Mouse (Mus musculus): Measurements from ENCODE around the gene Ano1.

Ano1 gene

GRCm38 (mm10) chr7:144582284-144582980 is 169.3 kb downstream of the Ano1 start, which contains the start of gene Fadd:
Fadd (minus strand) TSS chr7:144582463.
- DNase-seq (ENCODE audit: low spot score), result peak; percentile 95

GRCm38 (mm10) chr7:144581559-144582283 is 170.1 kb downstream of the Ano1 start:
- peak; percentile 68 for DNase-seq (ENCODE audit: low spot score)

GRCm38 (mm10) chr7:144577876-144578275 is 173.9 kb downstream of the Ano1 start:
- DNase-seq (ENCODE audit: low spot score), result peak; percentile 41

DNA sequence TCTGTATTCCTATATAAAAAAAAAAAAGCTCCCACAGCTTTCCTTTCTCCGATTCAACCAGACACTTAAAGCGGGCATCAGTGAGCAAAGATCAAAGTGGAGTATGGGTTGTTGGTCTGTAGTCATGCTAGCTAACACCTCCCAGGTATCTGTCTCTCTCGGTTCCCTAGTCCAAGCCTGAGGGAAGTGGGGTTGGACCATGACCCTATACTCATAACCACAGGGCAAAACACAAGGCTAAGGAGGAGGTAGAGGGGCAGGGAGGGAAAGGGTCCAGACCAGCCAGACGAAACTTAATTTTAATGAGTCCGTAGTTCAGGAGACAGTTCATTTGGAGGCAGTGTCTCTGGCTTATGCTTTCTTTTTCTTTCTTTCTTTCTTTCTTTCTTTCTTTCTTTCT is 179.5 kb downstream of the Ano1 start:
- DNase-seq (ENCODE audit: low spot score), result no peak

DNA sequence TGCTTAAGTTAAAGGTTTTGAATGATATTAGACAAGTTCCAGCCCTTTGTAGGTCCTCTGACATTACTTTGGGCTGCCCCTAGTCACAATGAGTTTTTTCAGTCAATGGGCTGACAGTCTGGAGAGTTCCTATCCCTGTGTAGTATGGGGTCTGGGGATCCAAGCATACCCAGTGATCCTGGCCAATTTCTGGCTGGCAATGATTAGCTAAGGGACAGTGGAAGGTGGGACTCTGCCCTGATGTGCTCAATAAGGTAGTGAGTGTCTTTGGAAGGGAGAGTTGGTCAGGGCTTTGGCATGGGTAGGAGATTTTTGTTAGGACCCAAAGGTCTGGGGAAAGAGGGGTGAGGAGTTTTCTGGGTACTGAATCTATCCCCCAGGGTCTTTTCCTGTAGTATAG is 180.2 kb downstream of the Ano1 start:
- no peak for DNase-seq (ENCODE audit: low spot score)

- DNase-seq (ENCODE audit: low spot score), result no peak
Observed at GRCm38 (mm10) chr7:144569428-144569827, 182.3 kb downstream of the Ano1 start.

DNA sequence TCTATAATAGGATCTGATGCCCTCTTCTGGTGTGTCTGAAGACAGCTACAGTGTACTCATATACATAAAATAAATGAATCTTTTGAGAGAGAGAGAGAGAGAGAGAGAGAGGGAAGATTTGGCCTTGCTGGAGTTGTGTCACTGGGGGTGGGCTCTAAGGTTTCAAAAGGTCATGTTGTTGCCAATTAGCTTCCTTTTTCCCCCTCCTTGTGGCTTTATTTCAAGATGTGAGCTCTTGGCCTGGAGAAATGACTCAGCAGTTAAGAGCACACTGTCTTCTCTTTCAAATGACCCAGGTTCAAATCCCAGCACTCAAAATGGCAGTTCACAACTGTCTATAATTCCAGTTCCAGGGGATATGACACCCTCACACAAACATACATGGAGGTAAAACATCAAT is 183.7 kb downstream of the Ano1 start:
- no peak for DNase-seq (ENCODE audit: low spot score)

DNA sequence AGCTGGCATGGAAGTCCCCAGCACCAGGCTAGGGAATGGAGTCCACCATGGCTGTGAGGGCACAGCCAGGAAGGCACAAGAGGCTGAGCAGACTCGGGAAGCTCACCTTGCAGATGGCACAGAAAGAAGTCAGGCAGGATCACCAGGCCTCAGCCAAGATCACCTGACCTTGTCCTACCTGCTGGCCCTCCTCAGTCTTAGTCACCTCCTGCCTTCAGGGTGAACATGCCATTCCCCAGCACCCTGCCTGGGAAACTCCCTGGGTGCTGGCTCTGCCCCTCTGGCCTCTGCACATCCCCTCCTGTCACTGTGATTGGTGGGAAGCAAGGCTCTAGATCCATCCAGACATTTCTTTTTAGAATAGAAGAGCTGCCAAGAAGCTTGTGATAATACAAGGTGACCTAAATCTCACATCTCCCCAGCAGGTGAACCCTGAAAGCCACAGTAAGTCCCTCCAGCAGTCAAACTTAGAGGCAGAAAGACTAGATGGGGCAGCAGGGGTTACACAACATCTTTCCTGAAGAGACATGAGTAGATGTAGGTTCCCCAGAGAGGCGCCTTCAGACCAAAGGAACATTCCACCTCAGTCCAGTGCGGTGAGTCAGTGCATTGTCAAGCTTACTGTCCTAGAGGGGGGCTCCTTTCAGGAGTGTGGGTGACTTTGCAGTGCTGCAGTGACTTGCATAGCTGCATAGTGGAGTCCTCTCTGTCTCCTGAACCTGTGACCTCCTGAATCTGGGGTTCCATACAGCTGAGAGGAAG is 184.7 kb downstream of the Ano1 start:
- DNase-seq (ENCODE audit: low spot score), result no peak

DNA sequence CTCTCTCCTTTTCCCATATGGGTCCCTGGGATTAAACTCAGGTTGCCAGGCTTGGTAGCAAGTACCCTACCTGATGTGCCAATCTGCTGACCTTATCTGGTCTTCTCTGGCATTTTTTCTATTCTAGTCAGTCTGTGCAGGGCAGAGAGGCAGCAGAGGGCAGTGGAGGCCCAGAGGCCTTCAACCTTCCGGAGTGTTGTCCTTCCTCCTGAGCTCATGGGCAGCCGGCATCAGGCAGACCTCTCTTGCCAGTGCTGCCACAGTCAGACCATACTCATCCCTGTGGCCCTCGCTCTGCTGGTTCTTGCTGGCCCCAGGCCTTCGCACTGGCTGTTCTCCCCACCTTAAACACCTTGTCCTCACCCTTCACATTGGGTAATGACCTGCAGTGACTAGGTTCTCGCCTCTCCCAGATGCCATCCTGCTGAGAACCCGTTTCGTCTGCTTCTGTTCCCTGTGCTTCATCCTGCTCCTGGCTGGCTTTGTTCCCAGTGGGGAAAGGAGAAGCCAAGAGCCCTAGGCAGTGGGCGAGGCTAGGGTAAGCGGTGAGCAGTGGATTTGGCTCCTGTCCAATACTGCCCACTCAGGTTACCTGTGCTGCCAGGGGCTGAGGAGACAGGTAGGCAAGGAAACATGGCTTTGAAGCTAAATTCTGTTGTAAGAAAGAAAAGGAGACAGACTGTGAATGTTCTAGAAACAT is 188.2 kb downstream of the Ano1 start:
- no peak for DNase-seq (ENCODE audit: low spot score)

DNA sequence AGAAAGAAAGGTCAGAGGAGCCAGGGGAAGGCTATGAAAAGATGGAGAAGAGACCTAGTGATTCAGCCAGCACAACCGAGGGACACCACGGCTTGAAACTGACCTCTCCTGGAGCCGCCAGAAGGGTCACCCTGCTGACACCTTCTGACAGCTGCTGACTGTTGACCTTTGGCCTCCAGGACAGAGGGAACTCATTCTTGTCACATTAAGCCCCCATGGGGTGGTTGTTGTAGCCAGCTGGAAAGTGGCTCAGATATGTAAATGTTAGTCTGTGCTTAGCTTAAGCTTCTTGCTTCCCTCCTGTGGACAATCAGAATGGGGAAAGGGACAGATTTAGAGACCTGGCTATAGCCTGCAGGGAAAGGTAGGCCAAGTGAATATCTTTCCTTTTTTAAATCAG is 189.8 kb downstream of the Ano1 start:
- no peak for DNase-seq (ENCODE audit: low spot score)

GRCm38 (mm10) chr7:144560594-144560993 is 191.2 kb downstream of the Ano1 start:
- no peak for DNase-seq (ENCODE audit: low spot score)

- DNase-seq (ENCODE audit: low spot score), result no peak
Observed at GRCm38 (mm10) chr7:144558552-144558951, 193.2 kb downstream of the Ano1 start.

GRCm38 (mm10) chr7:144554123-144554472 is 197.7 kb downstream of the Ano1 start:
- DNase-seq (ENCODE audit: low spot score), result no peak

GRCm38 (mm10) chr7:144553237-144554122 is 198.3 kb downstream of the Ano1 start, which contains the start of gene Ppfia1:
Ppfia1 (minus strand) TSS chr7:144553729.
- peak; percentile 98 for DNase-seq (ENCODE audit: low spot score)

- no peak for DNase-seq (ENCODE audit: low spot score)
Observed at GRCm38 (mm10) chr7:144552274-144552673, 199.5 kb downstream of the Ano1 start.

DNA sequence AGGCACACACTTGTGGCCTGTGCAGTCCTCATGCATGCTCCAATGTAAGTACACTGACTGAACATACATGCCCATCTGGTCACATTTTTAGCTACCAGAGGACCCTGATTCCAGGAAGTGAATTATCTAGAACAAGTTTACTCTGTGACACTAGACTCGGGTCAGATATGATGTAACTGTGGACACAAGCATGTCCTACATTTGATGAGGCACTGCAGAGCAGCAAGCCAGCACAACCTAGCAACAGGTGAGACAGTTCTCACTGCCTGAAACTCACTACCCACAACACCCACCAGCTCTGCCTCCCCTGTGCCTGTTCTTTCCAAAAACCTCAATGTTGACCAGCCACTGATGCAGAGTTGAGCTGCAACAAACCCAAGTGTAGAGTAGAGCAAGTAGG is 201.0 kb downstream of the Ano1 start:
- DNase-seq (ENCODE audit: low spot score), result no peak

- DNase-seq (ENCODE audit: low spot score), result no peak
Observed at GRCm38 (mm10) chr7:144549904-144550566, 201.7 kb downstream of the Ano1 start.

DNA sequence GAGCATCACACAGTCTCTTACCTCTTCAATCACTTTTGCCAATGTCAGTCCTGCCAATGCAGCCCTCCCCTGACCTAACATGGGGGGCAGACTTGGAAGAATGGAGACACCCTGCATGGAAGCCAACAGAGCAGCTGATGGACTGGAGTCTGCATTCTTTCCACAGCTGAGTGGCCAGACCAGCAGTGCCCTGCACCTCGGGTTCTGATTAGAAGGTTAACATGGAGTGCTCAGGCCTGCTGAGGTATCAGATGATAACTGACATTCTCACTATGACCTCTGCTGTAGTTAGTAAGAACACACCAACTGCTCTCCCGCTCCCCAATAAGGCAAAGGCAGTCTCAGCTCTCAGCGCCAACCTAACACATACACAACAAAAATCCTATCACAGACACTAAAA is 206.5 kb downstream of the Ano1 start:
- DNase-seq (ENCODE audit: low spot score), result no peak

DNA sequence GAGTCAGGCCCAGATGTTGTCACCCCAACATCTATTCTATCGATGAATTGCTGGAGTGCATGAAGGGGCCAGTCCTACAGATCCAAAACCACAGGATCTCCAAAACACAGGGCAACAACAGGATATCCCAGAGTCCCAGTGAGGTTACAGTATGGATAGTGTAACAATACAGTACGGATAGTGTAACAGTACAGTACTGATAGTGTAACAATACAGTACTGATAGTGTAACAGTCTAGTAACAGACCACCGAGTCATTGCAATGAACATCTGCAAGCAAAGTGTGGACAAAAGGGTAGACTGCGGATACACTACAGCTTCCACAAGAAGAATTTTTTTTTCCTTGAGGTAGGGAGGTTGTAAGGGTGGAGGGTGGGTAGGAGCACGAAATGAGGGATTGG is 210.4 kb downstream of the Ano1 start:
- DNase-seq (ENCODE audit: low spot score), result no peak

DNA sequence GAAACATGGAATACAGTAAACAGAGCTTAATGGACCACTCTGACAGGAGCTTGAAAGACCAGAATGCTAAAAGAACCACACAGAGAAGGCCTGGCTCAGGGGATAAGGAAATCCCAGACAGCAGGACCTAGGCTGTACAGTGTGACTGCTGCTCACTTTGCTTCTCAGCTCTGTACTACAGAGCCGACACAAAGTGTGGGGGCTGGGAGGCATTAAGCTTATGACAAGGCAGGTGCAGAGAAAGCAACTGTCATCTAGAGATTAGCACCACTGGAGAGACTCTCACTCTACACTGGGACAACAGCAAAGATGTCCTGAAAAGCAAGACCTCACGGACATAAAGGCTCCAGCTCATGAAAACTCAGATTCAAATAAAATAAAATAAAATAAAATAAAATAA is 212.6 kb downstream of the Ano1 start:
- DNase-seq (ENCODE audit: low spot score), result no peak
